Mouse (Mus musculus) T-helper 17 cell (primary cell): Measurements from ENCODE around the gene Vmn1r185.
"Not testable (repeated sequence)": the region's sequence is repeated elsewhere in the genome, so short reads cannot be mapped to it uniquely, and the experiment has no call there.

Source experiments
- in situ Hi-C, 2 experiments: fragments of 300-600 bp; cut with MboI, MseI; formaldehyde crosslinking; loops; 1 replicate in 1 of 2; 2 replicates in 1 of 2; pipeline ENCODE4 v1.15.1; 2025; ENCODE audit warnings: high pct_unique_total_duplicates in 2 of 2

The Vmn1r185 gene

DNA sequence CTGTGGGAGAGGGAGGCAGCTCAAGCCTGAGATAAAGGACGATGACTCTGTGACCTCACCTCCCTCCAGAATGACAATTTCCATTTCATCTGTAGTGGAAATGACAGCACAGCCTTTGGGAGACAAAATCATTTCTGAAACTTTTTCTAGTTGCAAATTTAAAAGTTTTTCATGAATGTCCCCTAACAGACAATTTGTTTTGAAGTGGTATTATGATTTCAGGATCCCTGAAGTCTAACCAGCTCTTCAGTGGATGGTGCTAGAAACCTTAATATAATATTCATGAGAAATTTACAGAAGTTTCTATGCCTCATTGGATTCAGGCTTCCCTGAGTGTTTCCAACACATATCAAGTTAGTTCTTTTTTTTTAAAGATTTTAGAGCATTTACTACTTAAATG is at the start of gene Vmn1r185:
TSS of gene Vmn1r185 (minus strand) at position 101 of the 400 bp plus-strand sequence.
- in situ Hi-C loops, result loop anchor here in 1 of 2 experiments (5.0 kb wide), 1 partner anchor 356 kb away; the partner anchor contains the start of gene Vmn1r184

DNA sequence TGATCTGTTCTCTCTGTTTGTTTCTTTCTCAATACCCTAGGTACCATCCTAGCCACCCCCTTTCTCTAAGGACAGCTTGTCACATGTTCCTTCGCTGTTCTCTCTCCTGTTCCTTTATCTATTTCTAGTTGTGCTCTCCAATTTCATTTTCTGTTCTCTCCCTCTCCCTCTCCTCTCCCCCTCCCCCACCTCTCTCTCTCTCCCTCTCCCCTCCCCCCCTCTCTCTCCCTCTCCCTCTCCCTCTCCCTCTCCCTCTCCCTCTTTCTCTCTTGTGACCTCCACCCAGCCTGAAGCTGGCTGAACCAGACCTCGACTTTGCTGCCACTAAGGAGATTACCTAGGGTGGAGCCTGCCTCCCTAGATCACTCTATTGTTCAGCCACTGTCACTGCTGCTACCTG is 49.2 kb upstream of the Vmn1r185 start:
- in situ Hi-C loops, result not testable (repeated sequence)

DNA sequence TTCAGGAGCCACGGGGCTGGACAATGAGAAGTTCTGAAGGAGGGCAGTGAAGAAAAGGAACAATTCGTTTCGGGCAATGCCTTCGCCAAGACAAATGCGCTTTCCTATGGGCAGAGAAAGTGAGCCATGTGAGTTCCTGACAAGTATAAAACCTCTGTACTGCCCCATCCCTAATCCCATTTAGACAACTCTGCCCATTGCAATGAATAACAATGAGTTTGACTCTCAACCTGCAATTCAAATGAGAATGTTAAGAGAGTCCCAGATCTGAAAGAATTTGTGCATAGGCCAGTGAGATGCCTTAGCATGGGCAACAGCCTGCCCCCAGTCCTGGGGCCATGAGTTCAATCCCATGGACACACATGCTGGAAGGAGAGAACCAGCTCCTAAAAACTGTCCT is 47.7 kb upstream of the Vmn1r185 start:
- in situ Hi-C loops, result no loop called here

DNA sequence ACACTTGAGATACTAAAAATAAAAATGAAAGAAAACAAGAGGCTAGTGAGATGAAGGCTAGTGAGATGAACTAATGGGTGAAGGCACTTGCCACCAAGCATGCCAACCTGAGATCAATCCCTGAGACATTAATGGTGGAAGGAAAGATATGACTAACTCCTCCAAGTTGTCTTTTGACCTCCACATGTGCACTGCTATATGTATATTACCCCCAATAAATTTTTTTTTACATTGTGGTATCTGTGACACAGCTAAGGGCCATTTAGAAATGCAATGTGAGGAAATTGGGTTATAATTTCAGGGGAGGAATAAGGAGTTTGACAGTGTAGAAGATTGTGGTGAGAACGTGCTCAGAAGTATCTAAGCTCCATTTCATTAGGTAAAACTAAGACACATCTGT is 28.5 kb downstream of the Vmn1r185 start:
- in situ Hi-C loops, result no loop called here

DNA sequence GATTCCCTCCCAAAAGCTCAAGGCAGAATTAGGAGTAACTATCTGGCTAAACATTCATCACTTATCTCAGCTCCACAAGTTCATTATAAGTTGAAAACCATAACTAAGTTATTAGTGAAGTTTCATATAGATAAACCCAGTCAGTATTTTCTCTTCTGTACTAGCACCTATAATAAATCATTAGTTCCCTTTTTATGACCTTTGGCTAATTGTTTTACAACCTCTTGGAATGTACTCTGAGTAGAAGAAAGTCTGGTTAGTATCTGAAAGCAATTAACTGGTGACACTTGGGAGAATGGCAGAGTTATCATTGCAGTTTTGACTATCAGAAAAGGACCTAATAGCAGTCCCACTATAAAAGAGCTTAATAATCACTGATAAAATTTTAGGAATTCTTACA is 29.2 kb downstream of the Vmn1r185 start:
- in situ Hi-C loops, result no loop called here
